Mouse (Mus musculus) embryonic facial prominence, embryonic 11.5 days (tissue): ENCODE measurements at regions not wholly inside any gene's neighbourhood (a gene's known extent, or its start where the extent isn't known, plus 50 kb on each side); places are given as distances from the start of the nearest gene placed in this dataset.

Source experiments
- ATAC-seq: fragments of 200-750 bp; cut with Nextera tagmentation; replicated peaks from 2 replicates; pipeline ENCODE4 v1.8.0; 2017; ENCODE audit warnings: low read depth; ENCODE audit not compliant: insufficient number of reproducible peaks, low FRiP score, low TSS enrichment
- DNase-seq: peaks from one replicate; pipeline ENCODE4 v3.0.0-alpha.2; 2015; ENCODE audit warnings: low spot score
- H3K27ac ChIP-seq: fragments of 300-500 bp; sonication (generic); replicated peaks from 2 replicates; pipeline ENCODE4 v1.5.1; 2014; ENCODE audit warnings: mild to moderate bottlenecking, low read depth, low read length, control low read depth
- H3K27me3 ChIP-seq: fragments of 300-500 bp; sonication (generic); 2 replicates; pipeline ENCODE4 v1.6.1; 2014; ENCODE audit warnings: mild to moderate bottlenecking, low read length, moderate library complexity, mixed read lengths; ENCODE audit not compliant: control insufficient read depth, insufficient read depth
- H3K36me3 ChIP-seq: fragments of 300-500 bp; sonication (generic); replicated peaks from 2 replicates; pipeline ENCODE4 v1.6.1; 2014; ENCODE audit warnings: low read depth, mild to moderate bottlenecking, low read length, moderate library complexity, mixed read lengths; ENCODE audit not compliant: control insufficient read depth, insufficient read depth
- H3K4me1 ChIP-seq: fragments of 300-500 bp; sonication (generic); 2 replicates; pipeline ENCODE4 v1.6.1; 2014; ENCODE audit warnings: low read length, mixed read lengths; ENCODE audit not compliant: control insufficient read depth, insufficient read depth
- H3K4me2 ChIP-seq: fragments of 300-500 bp; sonication (generic); 2 replicates; pipeline ENCODE4 v1.6.1; 2014; ENCODE audit warnings: low read depth, mild to moderate bottlenecking, control low read depth, low read length, moderate library complexity
- H3K4me3 ChIP-seq: fragments of 300-500 bp; sonication (generic); 2 replicates; pipeline ENCODE4 v1.5.1; 2014; ENCODE audit warnings: low read depth, low read length, control low read depth
- H3K9ac ChIP-seq: fragments of 300-500 bp; sonication (generic); replicated peaks from 2 replicates; pipeline ENCODE4 v1.6.1; 2014; ENCODE audit warnings: mild to moderate bottlenecking, control low read depth, low read length
- H3K9me3 ChIP-seq: fragments of 300-500 bp; sonication (generic); replicated peaks from 2 replicates; pipeline ENCODE4 v1.6.1; 2016; ENCODE audit warnings: mild to moderate bottlenecking, low read length, inconsistent platforms, mixed read lengths; ENCODE audit not compliant: control insufficient read depth
- WGBS: fragments of 180-500 bp; shearing (Covaris S2); extraction: QIAGEN DNeasy Blood & Tissue Kit; methylation state at CpG from one replicate; pipeline ENCODE4 v1.1.7; 2014; 5-methylcytosine and 5-hydroxymethylcytosine counted together

- Histone ChIP-seq H3K27ac (no peak overlapping the region), H3K27me3 (no peaks in the 10 kb centered on the region), H3K4me2 (no peak overlapping the region), H3K9ac (no peak overlapping the region), H3K4me1 (no peaks in the 10 kb centered on the region), H3K4me3 (no peak overlapping the region), H3K9me3 (no peaks in the 10 kb centered on the region), H3K36me3 (no peaks in the 10 kb centered on the region)
- WGBS: 43% methylated on average over 1 of the region's 1 CpGs
- ATAC-seq: no peak
- DNase-seq: no peak
These were observed 58.2 kb upstream of the Bmp2k start for GRCm38 (mm10) chr5:96939273-96939672.

- Histone ChIP-seq H3K36me3 (no peaks in the 10 kb centered on the region), H3K9ac (no peak overlapping the region), H3K4me1 (no peaks in the 10 kb centered on the region), H3K9me3 (no peaks in the 10 kb centered on the region), H3K27ac (no peak overlapping the region), H3K4me2 (no peak overlapping the region), H3K27me3 (no peaks in the 10 kb centered on the region), H3K4me3 (no peak overlapping the region)
- no peak for ATAC-seq
- DNase-seq: no peak
- 85% methylated on average over 12 of the region's 12 CpGs for WGBS
These were observed 57.1 kb upstream of the Bmp2k start for GRCm38 (mm10) chr5:96940170-96941086.

- H3K4me1 ChIP-seq: no peaks in the 10 kb centered on the region
- H3K27ac ChIP-seq: no peak overlapping the region
- no peaks in the 10 kb centered on the region for H3K9me3 ChIP-seq
- no peak overlapping the region for H3K4me2 ChIP-seq
- no peaks in the 10 kb centered on the region for H3K27me3 ChIP-seq
- DNase-seq: no peak
- H3K36me3 ChIP-seq: no peaks in the 10 kb centered on the region
- no peak for ATAC-seq
- 47% methylated on average over 7 of the region's 7 CpGs for WGBS
- H3K9ac ChIP-seq: no peak overlapping the region
- no peak overlapping the region for H3K4me3 ChIP-seq
These were observed 56.4 kb upstream of the Bmp2k start for GRCm38 (mm10) chr5:96941087-96941468.

- no peaks in the 10 kb centered on the region for H3K27me3 ChIP-seq
- no peak overlapping the region for H3K4me3 ChIP-seq
- DNase-seq (no peak), ATAC-seq (no peak)
- H3K4me2 ChIP-seq: no peak overlapping the region
- 81% methylated on average over 2 of the region's 2 CpGs for WGBS
- no peak overlapping the region for H3K27ac ChIP-seq
- H3K9ac ChIP-seq: no peak overlapping the region
- H3K36me3 ChIP-seq: no peaks in the 10 kb centered on the region
- no peaks in the 10 kb centered on the region for H3K4me1 ChIP-seq
- H3K9me3 ChIP-seq: no peaks in the 10 kb centered on the region
These were observed 56.0 kb upstream of the Bmp2k start for GRCm38 (mm10) chr5:96941518-96941917.
